ENCODE assay signal across 22 mouse cellular contexts in genomic region chr3:154611888-154612287, GRCm38 (mm10). TPM values are rescaled to one million over a fixed set of nuclear protein-coding genes. Genes with fewer than 3 reads are reported as not detected.
A peak's percentile ranks its signal among the peaks of the same experiment; 100 is the strongest.
DNase-seq lines count a peak whose midpoint lies in the region; ATAC-seq lines count a peak whose summit lies in the region.
"Had no signal": no experiment of that assay in that cellular context is flagged by ENCODE, and none has a peak within 500 bp of the region (broad histone marks: within the 10 kb centered on the region; RNA-seq: fewer than 3 reads in every experiment).

No protein-coding gene starts in this region.

- no peaks in the 10 kb centered on the region for H3K36me3 ChIP-seq in splenic B cell, adult 2 months (ENCODE audit: control insufficient read depth, insufficient read depth, low read length, poor library complexity, severe bottlenecking)
- H3K36me3 ChIP-seq: neural tube, embryonic 13.5 days had no signal

- H3K27me3 ChIP-seq in splenic B cell, adult 2 months (ENCODE audit: control insufficient read depth, insufficient read depth, low read length, poor library complexity, severe bottlenecking) = no peaks in the 10 kb centered on the region
- H3K27me3 ChIP-seq: forebrain, embryonic 13.5 days; heart, embryonic 13.5 days; liver, embryonic 13.5 days; midbrain, embryonic 12.5 days; neural tube, embryonic 13.5 days; Patski had no signal

- ATAC-seq in erythroid progenitor cell, adult 5-6 weeks (replicated peaks; ENCODE audit: low FRiP score, poor library complexity, severe bottlenecking) = 0 out of 2 replicates have a peak, but pooled peaks have one; percentile 6
- ATAC-seq: forebrain, embryonic 13.5 days; hindbrain, postnatal 0 days; Patski had no signal

- peak; percentile 32 to 42 for DNase-seq in kidney, adult 8-10 months
- no peak for DNase-seq in kidney, adult 11 months
- DNase-seq in retina, postnatal 1 day = peak; percentile 4
- no peak for DNase-seq in retina, embryonic 14.5 days (ENCODE audit: low spot score)
- DNase-seq in splenic B cell, adult 2 months (ENCODE audit: low read depth, low spot score) = peak; percentile 4
- no peak for DNase-seq in adrenal gland, adult 2 months
- DNase-seq in cerebellum, postnatal 4 days (ENCODE audit: low spot score in 2 of 2) = no peak
- DNase-seq: cerebellum, postnatal 10 days; embryo, embryonic 11 days; gastrocnemius, postnatal 36 days; heart, postnatal 4 days; kidney, postnatal 4 days; layer of hippocampus, postnatal 36 days; liver, embryonic 13.5 days; thymus, postnatal 36 days had no signal

RNA-seq across cellular contexts. Expression of gene Tyw3, which starts 15.0 kb away (rescaled TPM):
- total RNA-seq in erythroid progenitor cell, adult 5-6 weeks (2015; ENCODE audit: low replicate concordance) = 1.4 and 2.5 TPM in 2 replicates
- 0.51 TPM in 1 of 2 replicates, not detected in the other for total RNA-seq in erythroid progenitor cell, adult 5-6 weeks (2017; ENCODE audit: low replicate concordance)
- total RNA-seq in adrenal gland, adult 2 months (2021) = 1 to 10 TPM; 4.0 to 6.6 TPM
- 6.8 and 12.2 TPM in 2 replicates for polyA plus RNA-seq in adrenal gland, adult 2 months (2012; rRNA removed)

RNA-seq across cellular contexts. Expression of gene Cryz, which starts 15.4 kb away (rescaled TPM):
- total RNA-seq in erythroid progenitor cell, adult 5-6 weeks (2015; ENCODE audit: low replicate concordance) = not detected in 2 replicates
- total RNA-seq in erythroid progenitor cell, adult 5-6 weeks (2017; ENCODE audit: low replicate concordance) = 0.13 TPM in 1 of 2 replicates, not detected in the other
- 10 to 100 TPM; 18.1 to 24.3 TPM for total RNA-seq in adrenal gland, adult 2 months (2021)
- polyA plus RNA-seq in adrenal gland, adult 2 months (2012; rRNA removed) = 5.0 and 6.6 TPM in 2 replicates

RNA-seq across cellular contexts. Expression of gene Erich3, which starts 51.8 kb away (rescaled TPM):
- not detected in 2 replicates for total RNA-seq in erythroid progenitor cell, adult 5-6 weeks (2015; ENCODE audit: low replicate concordance)
- not detected in 2 replicates for total RNA-seq in erythroid progenitor cell, adult 5-6 weeks (2017; ENCODE audit: low replicate concordance)
- under 1 TPM; 0.46 to 0.79 TPM for total RNA-seq in adrenal gland, adult 2 months (2021)
- polyA plus RNA-seq in adrenal gland, adult 2 months (2012; rRNA removed) = 0.08 and 0.09 TPM in 2 replicates
- total RNA-seq: gastrocnemius, postnatal 36 days had no signal
- polyA plus RNA-seq: liver, embryonic 13.5 days had no signal

Comparison
In these comparisons a context has a peak if more than half of its experiments do, and no peak if none do; other contexts are left out.
1. DNase-seq: peak in kidney, adult 8-10 months (2 of 2), retina, postnatal 1 day (single experiment) and splenic B cell, adult 2 months (single experiment); none in kidney, adult 11 months (single experiment), retina, embryonic 14.5 days (single experiment), adrenal gland, adult 2 months (single experiment) and cerebellum, postnatal 4 days (0 of 2).
2. RNA of gene Cryz, which starts 15.4 kb away (total RNA-seq): 18.1 to 24.3 TPM in adrenal gland, adult 2 months; 0.13 TPM in erythroid progenitor cell, adult 5-6 weeks; every median in the first group is over 10 times any median in the second.